Mouse (Mus musculus) mesoderm, embryonic 11.5 days (tissue): ENCODE measurements around the gene Slc25a23.

ENCODE experiments used
- DNase-seq: peaks from one replicate; pipeline ENCODE4 v3.0.0-alpha.2; 2012; ENCODE audit warnings: low read depth, low spot score

Gene Slc25a23

GRCm38 (mm10) chr17:57059486-57059977 lies at the start of gene Slc25a23:
Gene Slc25a23 (minus strand): TSS chr17:57059863.
- DNase-seq: peak; percentile 84

DNA sequence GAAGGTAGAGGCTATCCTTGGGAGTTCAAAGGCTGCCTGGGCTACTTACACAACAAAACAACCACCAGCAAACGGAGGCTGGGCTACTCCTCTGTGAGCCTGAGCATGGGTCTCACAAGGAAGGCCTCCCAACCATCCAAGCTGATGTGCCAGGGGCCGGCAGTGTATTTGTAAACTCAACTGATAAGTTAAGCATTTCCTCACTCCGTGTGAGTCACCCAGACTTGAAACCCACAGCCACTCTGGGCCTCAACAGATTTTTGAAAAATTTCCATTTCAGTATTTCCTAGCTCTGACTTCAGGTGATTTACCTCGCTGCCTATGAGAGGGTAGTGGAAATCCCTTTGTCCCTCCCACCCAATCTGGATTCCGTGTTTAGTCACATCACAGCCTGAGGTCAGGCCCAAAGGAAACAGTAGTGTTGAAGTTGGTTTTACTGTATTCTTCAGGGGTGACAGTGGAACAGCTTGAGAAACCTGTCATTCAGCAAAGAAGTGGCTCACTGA lies 49.1 kb upstream of the Slc25a23 start:
- no peak for DNase-seq

- no peak for DNase-seq
Measured at GRCm38 (mm10) chr17:57108040-57108665, 48.5 kb upstream of the Slc25a23 start.

GRCm38 (mm10) chr17:57107064-57107463 lies 47.4 kb upstream of the Slc25a23 start:
- DNase-seq: no peak

DNA sequence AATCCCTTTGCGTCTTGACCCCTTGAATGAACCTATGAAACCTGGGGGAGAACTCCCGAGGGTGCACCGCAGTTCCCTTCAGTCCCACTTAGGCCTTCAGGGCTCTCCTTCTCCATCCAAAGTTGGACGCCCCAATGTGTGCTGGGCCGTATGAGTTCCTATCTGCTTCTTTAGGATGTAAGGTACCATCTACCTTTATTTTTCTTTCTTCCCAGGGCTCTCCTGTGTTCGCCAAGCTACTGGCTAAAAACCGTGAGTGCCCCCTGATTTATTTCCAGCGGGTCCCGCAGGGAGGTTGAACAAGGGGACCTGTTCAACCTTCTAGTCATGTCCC lies 46.3 kb upstream of the Slc25a23 start:
- DNase-seq: no peak

GRCm38 (mm10) chr17:57105181-57106034 lies 45.7 kb upstream of the Slc25a23 start, which contains the start of gene Tnfsf9:
Gene Tnfsf9 (plus strand): TSS chr17:57105325.
- peak; percentile 66 for DNase-seq

GRCm38 (mm10) chr17:57104496-57104895 lies 44.8 kb upstream of the Slc25a23 start:
- no peak for DNase-seq

DNA sequence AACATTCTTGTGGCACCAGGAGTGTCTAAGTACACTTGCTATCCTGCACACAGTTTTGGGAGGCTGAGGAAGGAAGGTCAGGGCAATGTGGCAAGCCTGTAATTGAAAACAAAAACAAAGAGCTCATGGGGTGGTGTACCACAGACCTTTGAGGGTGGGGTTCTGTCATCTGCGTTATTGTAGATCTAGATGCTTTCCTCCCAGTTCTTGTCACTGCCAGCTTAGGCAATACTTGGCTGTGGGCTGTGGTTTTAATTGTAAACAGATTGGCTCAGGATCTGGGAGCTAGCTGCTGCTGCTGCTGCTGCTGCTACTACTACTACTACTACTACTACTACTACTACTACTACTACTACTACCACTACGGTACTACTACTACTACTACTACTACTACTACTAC lies 42.6 kb upstream of the Slc25a23 start:
- no peak for DNase-seq

DNA sequence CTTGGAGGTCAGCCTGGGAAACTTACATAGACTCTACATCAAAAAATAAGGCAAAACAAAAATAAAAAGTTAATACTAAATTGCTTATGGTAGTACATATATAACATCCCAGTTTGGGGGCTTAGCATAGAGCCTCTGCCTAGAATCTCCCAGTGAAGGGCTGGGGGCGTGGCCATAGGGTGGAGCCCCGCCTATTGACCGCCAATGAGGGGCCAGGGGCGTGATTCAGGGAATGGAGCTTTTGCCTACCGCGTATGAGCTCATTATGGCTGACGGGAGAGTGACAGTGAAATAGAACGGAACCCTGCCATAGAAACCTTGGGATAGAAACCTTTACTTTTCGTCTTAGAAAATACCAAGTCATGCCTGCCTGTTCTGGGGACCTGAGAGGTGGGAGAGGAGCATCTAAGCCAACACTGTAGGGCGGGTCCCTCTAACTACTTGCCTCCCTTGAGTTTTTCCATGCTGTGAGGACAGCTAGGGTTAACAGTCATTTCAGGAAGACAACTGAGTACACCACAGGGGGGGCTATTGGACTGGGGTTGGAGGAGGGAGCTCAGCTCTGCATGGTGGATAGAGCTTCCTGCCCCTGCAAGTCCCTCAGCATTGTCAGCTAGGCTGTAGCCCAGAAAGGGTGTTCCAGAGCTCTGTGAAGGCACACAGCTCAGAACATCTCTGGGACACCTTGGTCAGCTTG lies 40.1 kb upstream of the Slc25a23 start:
- no peak for DNase-seq

DNA sequence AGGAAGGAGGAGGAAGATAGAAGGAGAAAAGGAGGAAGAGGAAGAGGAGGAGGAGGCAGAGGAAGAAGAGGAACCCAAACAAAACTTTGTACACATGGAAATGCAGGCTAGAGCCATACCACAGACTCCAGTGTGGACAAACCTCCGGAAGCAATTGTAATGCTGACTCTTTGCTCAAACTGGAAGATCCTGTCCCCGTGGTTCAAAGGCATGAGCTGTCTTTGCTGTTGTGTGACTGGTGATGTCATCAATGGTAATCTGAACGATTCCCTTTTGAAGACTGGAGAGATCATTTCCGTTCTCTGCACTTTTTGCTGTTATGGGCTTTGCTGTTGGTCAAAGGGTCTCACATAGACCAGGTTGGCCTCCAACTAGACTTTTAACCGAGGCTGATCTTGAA lies 38.7 kb upstream of the Slc25a23 start:
- DNase-seq: no peak

GRCm38 (mm10) chr17:57096623-57096920 lies 36.9 kb upstream of the Slc25a23 start:
- DNase-seq: peak; percentile 82

- peak; percentile 58 for DNase-seq
Measured at GRCm38 (mm10) chr17:57095855-57096622, 36.4 kb upstream of the Slc25a23 start.

- DNase-seq: no peak
Measured at GRCm38 (mm10) chr17:57094222-57094621, 34.6 kb upstream of the Slc25a23 start.

GRCm38 (mm10) chr17:57087049-57087832 lies 27.6 kb upstream of the Slc25a23 start, which contains the start of gene Tubb4a:
Gene Tubb4a (minus strand): TSS chr17:57087782.
- peak; percentile 66 for DNase-seq

GRCm38 (mm10) chr17:57085970-57086757 lies 26.5 kb upstream of the Slc25a23 start:
- DNase-seq: no peak

- no peak for DNase-seq
Measured at GRCm38 (mm10) chr17:57082481-57082880, 22.8 kb upstream of the Slc25a23 start.

- no peak for DNase-seq
Measured at GRCm38 (mm10) chr17:57081234-57081842, 21.7 kb upstream of the Slc25a23 start.

GRCm38 (mm10) chr17:57079919-57080318 lies 20.3 kb upstream of the Slc25a23 start:
- no peak for DNase-seq

DNA sequence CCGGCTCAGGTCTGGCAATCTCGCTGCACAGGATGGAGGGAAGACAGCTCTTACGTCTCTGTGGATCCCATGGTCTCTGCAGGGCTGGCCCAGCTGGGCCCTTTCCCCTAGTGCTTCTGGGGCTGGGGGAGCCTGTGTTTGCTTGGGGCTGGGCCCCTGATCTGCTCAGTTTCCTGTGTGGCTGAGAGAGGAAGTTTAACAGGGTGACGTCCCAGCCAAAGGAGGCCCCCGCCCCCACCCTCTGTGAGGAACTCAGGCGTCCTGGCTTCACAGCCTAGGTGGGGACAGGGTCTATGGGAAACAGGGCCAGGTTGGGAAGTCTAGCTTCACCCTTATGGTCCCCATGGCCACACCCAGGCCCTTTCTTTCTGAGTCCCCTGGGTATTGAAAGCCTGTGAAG lies 18.7 kb upstream of the Slc25a23 start, which contains the start of gene Dennd1c:
Gene Dennd1c (minus strand): TSS at position 179 of the 400 bp plus-strand sequence.
- no peak for DNase-seq
